Mouse (Mus musculus): ENCODE results near the gene Mlip. TPM values are rescaled to one million over a fixed set of nuclear protein-coding genes. Genes with fewer than 3 reads are reported as not detected.
A peak's percentile ranks its signal among the peaks of the same experiment; 100 is the strongest.

Gene Mlip
- polyA plus RNA-seq, 1 experiment from 2014 or later: 113 TPM

DNA sequence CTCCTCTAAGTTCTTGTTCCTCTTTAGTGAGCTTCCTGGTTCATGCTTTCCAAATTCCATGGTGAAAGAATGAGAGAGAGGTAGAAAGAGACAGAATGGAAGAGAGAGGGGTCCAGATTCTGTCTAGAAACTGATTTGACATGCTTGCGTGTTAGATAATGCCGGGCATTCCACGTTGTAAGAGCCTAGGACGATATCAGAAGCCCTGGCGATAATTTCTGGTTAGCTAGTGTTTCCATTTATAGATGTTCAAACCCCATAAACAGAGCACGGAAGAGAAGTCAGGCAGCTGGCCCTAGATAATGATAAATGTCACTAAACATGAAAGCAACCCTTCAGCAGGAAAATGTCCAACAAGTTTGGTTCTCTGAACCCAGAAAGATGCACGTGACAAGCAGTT lies 5.1 kb downstream of the Mlip start:
- Histone ChIP-seq H3K36me3 (ENCODE audit: control insufficient read depth, insufficient read depth, low read length) (no peaks in the 10 kb centered on the region), H3K27me3 (ENCODE audit: control insufficient read depth, insufficient read depth, low read length) (no peaks in the 10 kb centered on the region), H3K9ac (ENCODE audit: low read length) (peak overlapping the region; percentile 82), H3K4me1 (ENCODE audit: control insufficient read depth in 2 of 2, insufficient read depth in 2 of 2, low read length in 2 of 2) (peaks cover 6 to 13% of the 10 kb centered on the region in 2 experiments; a peak in 3 of 4 replicates), H3K27ac (replicated peaks in 1 of 2; ENCODE audit: control insufficient read depth in 1 of 2, insufficient read depth in 1 of 2, low read depth in 2 of 2, low read length in 2 of 2) (peak overlapping the region; percentile 97 to 99), H3K4me3 (ENCODE audit: control insufficient read depth in 1 of 2, insufficient read depth in 1 of 2, low read depth in 1 of 2, low read length in 2 of 2) (peak overlapping the region; percentile 51 to 55; a peak in 3 of 4 replicates), H3K9me3 (ENCODE audit: control insufficient read depth, low read length) (no peaks in the 10 kb centered on the region), H3K4me2 (ENCODE audit: low read length) (peak overlapping the region; percentile 71)
- 2% methylated on average over 7 of the region's 7 CpGs for WGBS
- peak; percentile 53; the same call in 1 of the 2 replicates for ATAC-seq (ENCODE audit: insufficient number of reproducible peaks, insufficient read depth, low FRiP score, low read depth)

- Histone ChIP-seq H3K36me3 (ENCODE audit: control insufficient read depth, insufficient read depth, low read length) (no peaks in the 10 kb centered on the region), H3K4me1 (ENCODE audit: control insufficient read depth in 2 of 2, insufficient read depth in 2 of 2, low read length in 2 of 2) (peaks cover 12 to 31% of the 10 kb centered on the region in 2 experiments), H3K9ac (ENCODE audit: low read length) (peak overlapping the region; percentile 58), H3K4me3 (ENCODE audit: control insufficient read depth in 1 of 2, insufficient read depth in 1 of 2, low read depth in 1 of 2, low read length in 2 of 2) (peak overlapping the region; percentile 31 to 37; a peak in 3 of 4 replicates), H3K27ac (replicated peaks in 1 of 2; ENCODE audit: control insufficient read depth in 1 of 2, insufficient read depth in 1 of 2, low read depth in 2 of 2, low read length in 2 of 2) (peak overlapping the region; percentile 77 to 78), H3K4me2 (ENCODE audit: low read length) (peak overlapping the region; percentile 71), H3K9me3 (ENCODE audit: control insufficient read depth, low read length) (no peaks in the 10 kb centered on the region), H3K27me3 (ENCODE audit: control insufficient read depth, insufficient read depth, low read length) (no peaks in the 10 kb centered on the region)
- WGBS: 23% methylated on average over 7 of the region's 7 CpGs
- peak; percentile 71; the same call in 1 of the 2 replicates for ATAC-seq (ENCODE audit: insufficient number of reproducible peaks, insufficient read depth, low FRiP score, low read depth)
Observed at GRCm38 (mm10) chr9:77344318-77344717, 8.5 kb downstream of the Mlip start.

GRCm38 (mm10) chr9:77340159-77340862 lies 12.5 kb downstream of the Mlip start:
- peaks cover 3% of the 10 kb centered on the region; the same call in 1 of the 2 replicates for H3K36me3 ChIP-seq (ENCODE audit: control insufficient read depth, insufficient read depth, low read length)

DNA sequence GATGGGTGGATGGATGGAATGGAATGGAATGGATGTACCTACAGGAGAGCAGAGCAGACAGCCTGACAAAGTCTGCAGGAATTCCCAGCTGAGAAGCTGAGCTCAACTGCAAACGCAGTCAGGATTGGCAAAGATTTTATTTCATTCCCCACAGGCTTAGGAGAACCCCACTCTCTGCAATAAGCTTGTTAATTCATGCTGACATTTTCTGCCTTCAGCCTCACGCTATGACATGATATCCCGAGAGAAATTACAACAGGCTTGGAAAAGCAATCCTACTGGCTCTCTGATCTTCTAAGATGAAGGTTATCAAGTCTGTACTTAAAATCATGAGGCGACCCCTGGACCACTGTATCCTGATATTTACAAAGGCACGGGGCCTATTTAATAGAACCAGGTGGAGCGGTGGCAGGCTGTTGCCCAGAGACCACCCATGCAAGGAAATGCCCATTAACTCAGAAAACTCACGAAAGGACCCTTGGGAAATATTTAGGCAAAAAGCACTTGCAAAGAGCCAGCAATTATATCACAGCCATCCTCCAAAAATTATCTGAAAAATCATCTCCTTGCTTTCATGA lies 13.1 kb downstream of the Mlip start:
- no peak for ATAC-seq (ENCODE audit: insufficient number of reproducible peaks, insufficient read depth, low FRiP score, low read depth)
- H3K9me3 ChIP-seq (ENCODE audit: control insufficient read depth, low read length): no peaks in the 10 kb centered on the region
- H3K9ac ChIP-seq (ENCODE audit: low read length): peak overlapping the region; percentile 68
- peaks cover 6% of the 10 kb centered on the region; the same call in 1 of the 2 replicates for H3K36me3 ChIP-seq (ENCODE audit: control insufficient read depth, insufficient read depth, low read length)
- peaks cover 11 to 35% of the 10 kb centered on the region in 2 experiments for H3K4me1 ChIP-seq (ENCODE audit: control insufficient read depth in 2 of 2, insufficient read depth in 2 of 2, low read length in 2 of 2)
- 46% methylated on average over 7 of the region's 7 CpGs for WGBS
- peak overlapping the region; percentile 66 for H3K4me2 ChIP-seq (ENCODE audit: low read length)
- H3K27me3 ChIP-seq (ENCODE audit: control insufficient read depth, insufficient read depth, low read length): no peaks in the 10 kb centered on the region
- H3K4me3 ChIP-seq (ENCODE audit: control insufficient read depth in 1 of 2, insufficient read depth in 1 of 2, low read depth in 1 of 2, low read length in 2 of 2): peak overlapping the region; percentile 13 to 25; a peak in 3 of 4 replicates
- H3K27ac ChIP-seq (replicated peaks in 1 of 2; ENCODE audit: control insufficient read depth in 1 of 2, insufficient read depth in 1 of 2, low read depth in 2 of 2, low read length in 2 of 2): peak overlapping the region; percentile 84 to 86

More at GRCm38 (mm10) chr9:77340159-77340862, 12.5 kb downstream of the Mlip start:
- peak overlapping the region; percentile 13 to 25; a peak in 3 of 4 replicates for H3K4me3 ChIP-seq (ENCODE audit: control insufficient read depth in 1 of 2, insufficient read depth in 1 of 2, low read depth in 1 of 2, low read length in 2 of 2)
- peak overlapping the region; percentile 66 for H3K4me2 ChIP-seq (ENCODE audit: low read length)
- no peaks in the 10 kb centered on the region for H3K27me3 ChIP-seq (ENCODE audit: control insufficient read depth, insufficient read depth, low read length)
- peak overlapping the region; percentile 68 for H3K9ac ChIP-seq (ENCODE audit: low read length)
- peaks cover 14 to 37% of the 10 kb centered on the region in 2 experiments for H3K4me1 ChIP-seq (ENCODE audit: control insufficient read depth in 2 of 2, insufficient read depth in 2 of 2, low read length in 2 of 2)
- H3K9me3 ChIP-seq (ENCODE audit: control insufficient read depth, low read length): no peaks in the 10 kb centered on the region
- ATAC-seq (ENCODE audit: insufficient number of reproducible peaks, insufficient read depth, low FRiP score, low read depth): peak; percentile 54; the same call in 1 of the 2 replicates
- 7% methylated on average over 18 of the region's 18 CpGs for WGBS
- H3K27ac ChIP-seq (replicated peaks in 1 of 2; ENCODE audit: control insufficient read depth in 1 of 2, insufficient read depth in 1 of 2, low read depth in 2 of 2, low read length in 2 of 2): peak overlapping the region; percentile 84 to 86

GRCm38 (mm10) chr9:77335370-77335769 lies 17.4 kb downstream of the Mlip start:
- no peak overlapping the region for H3K4me3 ChIP-seq (ENCODE audit: control insufficient read depth in 1 of 2, insufficient read depth in 1 of 2, low read depth in 1 of 2, low read length in 2 of 2)
- peaks cover 17% of the 10 kb centered on the region for H3K36me3 ChIP-seq (ENCODE audit: control insufficient read depth, insufficient read depth, low read length)
- WGBS: 83% methylated on average over 3 of the region's 3 CpGs
- no peak overlapping the region for H3K27ac ChIP-seq (replicated peaks in 1 of 2; ENCODE audit: control insufficient read depth in 1 of 2, insufficient read depth in 1 of 2, low read depth in 2 of 2, low read length in 2 of 2)
- peaks cover 8 to 13% of the 10 kb centered on the region in 2 experiments for H3K4me1 ChIP-seq (ENCODE audit: control insufficient read depth in 2 of 2, insufficient read depth in 2 of 2, low read length in 2 of 2)
- peaks cover 4% of the 10 kb centered on the region; the same call in 1 of the 2 replicates for H3K9me3 ChIP-seq (ENCODE audit: control insufficient read depth, low read length)
- H3K4me2 ChIP-seq (ENCODE audit: low read length): no peak overlapping the region
- ATAC-seq (ENCODE audit: insufficient number of reproducible peaks, insufficient read depth, low FRiP score, low read depth): no peak
- no peaks in the 10 kb centered on the region for H3K27me3 ChIP-seq (ENCODE audit: control insufficient read depth, insufficient read depth, low read length)
- H3K9ac ChIP-seq (ENCODE audit: low read length): no peak overlapping the region

DNA sequence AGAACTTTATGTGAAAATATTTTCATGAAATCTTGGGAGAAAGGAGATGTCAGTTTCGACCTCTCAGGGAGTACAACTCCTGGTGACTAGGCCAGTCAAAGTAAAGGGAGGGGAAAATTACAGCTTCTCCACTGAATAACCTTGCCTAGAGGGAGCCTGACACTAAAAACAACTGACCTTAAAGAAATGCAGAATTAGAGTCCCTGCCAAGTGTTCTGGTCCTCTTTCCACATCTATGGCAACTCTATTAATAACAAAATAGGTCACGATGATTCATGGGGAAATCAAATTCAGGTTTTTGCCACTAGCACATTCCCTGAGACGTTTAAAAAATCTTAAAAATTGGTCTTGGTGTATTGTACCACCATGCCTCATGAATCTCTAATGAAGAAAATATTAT lies 34.4 kb downstream of the Mlip start:
- WGBS: 82% methylated on average over 3 of the region's 3 CpGs
- H3K4me3 ChIP-seq (ENCODE audit: control insufficient read depth in 1 of 2, insufficient read depth in 1 of 2, low read depth in 1 of 2, low read length in 2 of 2): no peak overlapping the region

DNA sequence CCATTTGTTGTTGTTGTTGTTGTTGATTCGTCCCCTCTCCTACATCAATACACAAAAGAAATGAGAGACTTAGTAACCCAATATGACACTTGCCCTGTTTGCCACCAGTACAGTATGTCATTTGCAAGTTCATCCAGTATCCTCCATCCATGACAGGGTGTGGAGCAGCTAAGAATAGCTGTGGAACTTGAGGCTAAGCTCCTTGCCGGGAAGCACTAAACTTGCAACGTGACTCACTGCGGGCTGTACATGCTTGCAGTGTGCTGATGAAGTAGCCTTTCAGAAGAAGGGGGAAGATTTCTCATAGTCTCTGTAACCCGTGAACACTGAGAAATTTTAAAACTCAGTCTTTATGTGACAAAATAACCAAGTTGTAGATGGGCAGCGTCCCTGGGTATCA lies 42.2 kb downstream of the Mlip start:
- Histone ChIP-seq H3K27ac (replicated peaks in 1 of 2; ENCODE audit: control insufficient read depth in 1 of 2, insufficient read depth in 1 of 2, low read depth in 2 of 2, low read length in 2 of 2) (peak overlapping the region; percentile 39 to 82; a peak in 3 of 4 replicates), H3K4me3 (ENCODE audit: control insufficient read depth in 1 of 2, insufficient read depth in 1 of 2, low read depth in 1 of 2, low read length in 2 of 2) (no peak overlapping the region), H3K36me3 (ENCODE audit: control insufficient read depth, insufficient read depth, low read length) (no peaks in the 10 kb centered on the region), H3K4me2 (ENCODE audit: low read length) (peak overlapping the region; percentile 40), H3K4me1 (ENCODE audit: control insufficient read depth in 2 of 2, insufficient read depth in 2 of 2, low read length in 2 of 2) (peaks cover 0 to 38% of the 10 kb centered on the region in 2 experiments; a peak in 2 of 4 replicates), H3K27me3 (ENCODE audit: control insufficient read depth, insufficient read depth, low read length) (no peaks in the 10 kb centered on the region), H3K9ac (ENCODE audit: low read length) (peak overlapping the region; percentile 38; the same call in 1 of the 2 replicates), H3K9me3 (ENCODE audit: control insufficient read depth, low read length) (no peaks in the 10 kb centered on the region)
- WGBS: 43% methylated on average over 6 of the region's 6 CpGs
- peak; percentile 69; the same call in 1 of the 2 replicates for ATAC-seq (ENCODE audit: insufficient number of reproducible peaks, insufficient read depth, low FRiP score, low read depth)

More for the DNA sequence above, 34.4 kb downstream of the Mlip start:
- no peak overlapping the region for H3K9ac ChIP-seq (ENCODE audit: low read length)
- H3K36me3 ChIP-seq (ENCODE audit: control insufficient read depth, insufficient read depth, low read length): peaks cover 8% of the 10 kb centered on the region
- H3K9me3 ChIP-seq (ENCODE audit: control insufficient read depth, low read length): no peaks in the 10 kb centered on the region
- no peaks in the 10 kb centered on the region for H3K4me1 ChIP-seq (ENCODE audit: control insufficient read depth in 2 of 2, insufficient read depth in 2 of 2, low read length in 2 of 2)
- no peaks in the 10 kb centered on the region for H3K27me3 ChIP-seq (ENCODE audit: control insufficient read depth, insufficient read depth, low read length)
- no peak overlapping the region for H3K27ac ChIP-seq (replicated peaks in 1 of 2; ENCODE audit: control insufficient read depth in 1 of 2, insufficient read depth in 1 of 2, low read depth in 2 of 2, low read length in 2 of 2)
- ATAC-seq (ENCODE audit: insufficient number of reproducible peaks, insufficient read depth, low FRiP score, low read depth): no peak
- no peak overlapping the region for H3K4me2 ChIP-seq (ENCODE audit: low read length)

Measured in heart, embryonic 14.5 days (tissue).